Mouse (Mus musculus): Measurements from ENCODE around the gene Ascc1.
"Not testable (repeated sequence)": the region's sequence is repeated elsewhere in the genome, so short reads cannot be mapped to it uniquely, and the experiment has no call there.

The Ascc1 gene

GRCm38 (mm10) chr10:60115345-60116185, 113.0 kb downstream of the Ascc1 start:
- no peak for DNase-seq (ENCODE audit: low read depth, low spot score)

- DNase-seq (ENCODE audit: low read depth, low spot score), result no peak
Measured at GRCm38 (mm10) chr10:60116997-60117396, 114.4 kb downstream of the Ascc1 start.

- no peak for DNase-seq (ENCODE audit: low read depth, low spot score)
Measured at GRCm38 (mm10) chr10:60118464-60118863, 115.9 kb downstream of the Ascc1 start.

GRCm38 (mm10) chr10:60120630-60121029, 118.0 kb downstream of the Ascc1 start:
- no peak for DNase-seq (ENCODE audit: low read depth, low spot score)

- no peak for DNase-seq (ENCODE audit: low read depth, low spot score)
Measured at GRCm38 (mm10) chr10:60124078-60124477, 121.5 kb downstream of the Ascc1 start.

GRCm38 (mm10) chr10:60125529-60126327, 123.1 kb downstream of the Ascc1 start:
- DNase-seq (ENCODE audit: low read depth, low spot score), result no peak

GRCm38 (mm10) chr10:60128287-60128686, 125.7 kb downstream of the Ascc1 start:
- no peak for DNase-seq (ENCODE audit: low read depth, low spot score)

GRCm38 (mm10) chr10:60130504-60130903, 127.9 kb downstream of the Ascc1 start:
- no peak for DNase-seq (ENCODE audit: low read depth, low spot score)

GRCm38 (mm10) chr10:60133501-60133900, 130.9 kb downstream of the Ascc1 start:
- DNase-seq (ENCODE audit: low read depth, low spot score), result no peak

- no peak for DNase-seq (ENCODE audit: low read depth, low spot score)
Measured at GRCm38 (mm10) chr10:60134201-60134600, 131.6 kb downstream of the Ascc1 start.

- not testable (repeated sequence) for DNase-seq (ENCODE audit: low read depth, low spot score)
Measured at GRCm38 (mm10) chr10:60136010-60136409, 133.4 kb downstream of the Ascc1 start.

GRCm38 (mm10) chr10:60136935-60137334, 134.3 kb downstream of the Ascc1 start:
- DNase-seq (ENCODE audit: low read depth, low spot score), result no peak

- DNase-seq (ENCODE audit: low read depth, low spot score), result no peak
Measured at GRCm38 (mm10) chr10:60138680-60139079, 136.1 kb downstream of the Ascc1 start.

GRCm38 (mm10) chr10:60140751-60141150, 138.1 kb downstream of the Ascc1 start:
- no peak for DNase-seq (ENCODE audit: low read depth, low spot score)

GRCm38 (mm10) chr10:60141656-60142160, 139.1 kb downstream of the Ascc1 start:
- no peak for DNase-seq (ENCODE audit: low read depth, low spot score)

- DNase-seq (ENCODE audit: low read depth, low spot score), result not testable (repeated sequence)
Measured at GRCm38 (mm10) chr10:60147510-60148047, 145.0 kb downstream of the Ascc1 start.

GRCm38 (mm10) chr10:60148087-60148486, 145.5 kb downstream of the Ascc1 start:
- DNase-seq (ENCODE audit: low read depth, low spot score), result peak; percentile 65

All from skeletal muscle tissue, adult 2 months (tissue).